Mouse (Mus musculus) ES-Bruce4 (cell line): Measurements from ENCODE around the gene Gramd1b.

ENCODE experiments used
- CTCF ChIP-seq: IDR thresholded peaks from one replicate; pipeline ENCODE4 v1.8.1; 2011; ENCODE audit warnings: low read depth, low read length
- EP300 ChIP-seq: IDR thresholded peaks from 2 replicates; pipeline ENCODE4 v1.6.1; 2011; ENCODE audit warnings: low read depth, low read length; ENCODE audit not compliant: insufficient read depth
- POLR2A ChIP-seq: IDR thresholded peaks from one replicate; pipeline ENCODE4 v1.8.1; 2011; ENCODE audit warnings: low read length; ENCODE audit not compliant: insufficient read depth

GRCm38 (mm10) chr9:40408415-40408814 is 122.8 kb downstream of the Gramd1b start:
- TF ChIP-seq CTCF (no peak), EP300 (no peak), POLR2A (no peak)
